Mouse (Mus musculus) E14TG2a.4 (cell line): ENCODE results near the gene Tmem121b.

Experiments used
- H3K27me3 ChIP-seq: 2 replicates; pipeline ENCODE4 v1.6.1; 2014; ENCODE audit warnings: low read length, control low read depth; ENCODE audit not compliant: insufficient read depth
- H3K36me3 ChIP-seq: 2 replicates; pipeline ENCODE4 v1.6.1; 2014; ENCODE audit warnings: low read length, control low read depth; ENCODE audit not compliant: insufficient read depth
- H3K4me1 ChIP-seq: replicated peaks from 2 replicates; pipeline ENCODE4 v1.6.1; 2014; ENCODE audit warnings: low read depth, low read length, control low read depth
- H3K4me3 ChIP-seq: replicated peaks from 2 replicates; pipeline ENCODE4 v1.5.1; 2014; ENCODE audit warnings: mild to moderate bottlenecking, low read length
- H3K9me3 ChIP-seq: 2 replicates; pipeline ENCODE4 v1.6.1; 2014; ENCODE audit warnings: low read length, control low read depth
- CTCF ChIP-seq: conservative IDR thresholded peaks from 2 replicates; pipeline ENCODE4 v1.5.1; 2014; ENCODE audit warnings: low read length
- NANOG ChIP-seq: IDR thresholded peaks from 2 replicates; pipeline ENCODE4 v1.6.1; 2014; ENCODE audit warnings: borderline replicate concordance, low read length, mixed read lengths
- POU5F1 ChIP-seq: IDR thresholded peaks from 2 replicates; pipeline ENCODE4 v1.6.1; 2014; ENCODE audit warnings: low read length, borderline replicate concordance

Tmem121b gene

DNA sequence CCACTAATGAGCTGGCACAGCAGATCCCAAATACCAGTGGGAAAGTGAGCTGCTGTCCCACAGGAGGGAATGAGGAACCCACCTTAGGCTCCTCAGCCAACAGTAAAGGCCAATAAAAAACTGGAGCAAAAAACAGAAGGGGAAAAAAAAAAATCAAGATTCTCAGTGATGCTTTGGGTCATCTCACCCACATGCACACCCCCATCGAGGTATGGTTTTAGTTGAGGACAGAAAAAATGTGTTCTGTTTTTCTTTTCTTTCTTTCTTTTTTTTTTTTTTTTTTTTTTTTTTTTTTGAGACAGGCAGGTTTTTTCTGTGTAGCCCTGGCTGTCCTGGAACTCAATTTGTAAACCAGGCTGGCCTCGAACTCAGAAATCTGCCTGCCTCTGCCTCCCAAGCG lies 40.1 kb downstream of the Tmem121b start:
- Histone ChIP-seq H3K4me1 (peaks cover 10% of the 10 kb centered on the region), H3K27me3 (peaks cover 20% of the 10 kb centered on the region), H3K4me3 (no peak overlapping the region), H3K9me3 (no peaks in the 10 kb centered on the region), H3K36me3 (no peaks in the 10 kb centered on the region)
- TF ChIP-seq CTCF (no peak), POU5F1 (no peak), NANOG (no peak)

DNA sequence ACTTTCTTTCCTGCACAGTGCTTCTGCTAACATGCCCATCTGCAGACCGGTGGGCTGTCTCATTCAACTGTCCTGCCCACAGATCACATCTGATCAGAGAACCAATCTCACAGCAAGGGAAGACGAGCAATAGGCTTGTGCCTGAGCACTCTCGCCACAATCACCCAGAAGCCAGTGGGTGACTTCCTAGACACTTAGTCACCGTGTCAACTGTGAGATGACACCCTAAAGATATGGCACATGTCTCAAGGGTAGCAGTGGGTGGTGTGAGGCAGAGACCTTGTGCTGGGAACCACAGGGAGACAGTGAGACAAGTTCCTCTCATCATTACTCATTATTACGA lies 40.5 kb downstream of the Tmem121b start:
- TF ChIP-seq CTCF (no peak), NANOG (no peak), POU5F1 (no peak)
- Histone ChIP-seq H3K36me3 (no peaks in the 10 kb centered on the region), H3K4me1 (peaks cover 10% of the 10 kb centered on the region), H3K27me3 (peaks cover 20% of the 10 kb centered on the region), H3K9me3 (no peaks in the 10 kb centered on the region), H3K4me3 (no peak overlapping the region)

DNA sequence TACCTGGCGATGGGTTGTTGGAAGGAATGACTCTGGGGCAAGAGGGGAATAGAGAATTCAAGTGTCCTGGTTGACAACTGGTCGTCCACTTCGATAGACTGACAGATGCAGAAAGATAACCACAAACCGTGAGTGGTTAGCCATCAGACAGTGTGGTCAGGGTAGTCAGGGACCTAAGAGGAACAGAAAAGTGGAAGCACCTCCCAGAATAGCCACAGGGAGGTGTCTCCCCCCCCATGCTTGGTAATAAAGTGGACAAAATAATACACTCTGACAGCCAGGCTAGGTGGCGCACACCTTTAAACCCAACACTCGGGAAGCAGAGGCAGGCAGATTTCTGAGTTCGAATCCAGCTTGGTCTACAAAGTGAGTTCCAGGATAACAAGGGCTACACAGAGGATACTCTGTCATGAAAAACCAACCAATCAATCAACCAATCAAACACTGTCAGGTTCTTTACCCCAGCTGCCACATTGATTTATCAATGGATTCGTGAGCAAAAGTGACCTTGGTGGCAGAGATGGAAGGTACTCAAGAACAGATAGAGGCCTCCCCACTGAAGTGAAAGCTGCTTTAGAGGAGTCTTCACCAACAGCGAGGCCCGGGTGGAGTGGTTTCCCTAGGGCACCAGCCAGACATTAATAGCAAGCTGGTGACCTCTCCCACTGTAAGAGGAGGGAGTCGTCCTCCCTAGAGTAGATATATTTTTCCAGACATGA lies 41.1 kb downstream of the Tmem121b start:
- no peaks in the 10 kb centered on the region for H3K36me3 ChIP-seq
- H3K4me3 ChIP-seq = no peak overlapping the region
- peaks cover 10% of the 10 kb centered on the region for H3K4me1 ChIP-seq

DNA sequence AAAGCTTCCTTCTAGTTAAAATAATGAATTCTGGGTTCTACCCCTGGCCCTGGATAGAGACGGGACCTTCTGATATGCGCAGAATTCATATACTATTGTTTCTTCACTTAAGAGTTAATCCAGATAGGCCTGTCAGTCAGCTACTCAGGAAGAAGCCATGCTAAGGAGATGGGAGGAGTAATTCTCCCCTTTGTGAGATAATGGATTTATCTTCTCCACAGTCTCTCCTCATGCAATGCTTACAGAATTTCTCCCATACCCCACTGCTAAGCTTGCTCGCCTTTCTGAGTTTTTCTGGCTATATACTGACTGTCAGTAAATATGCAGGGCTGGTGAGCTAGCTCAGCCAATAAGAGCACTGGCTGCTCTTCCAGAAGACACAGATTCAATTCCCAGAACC lies 43.4 kb downstream of the Tmem121b start:
- Histone ChIP-seq H3K27me3 (peaks cover 20% of the 10 kb centered on the region), H3K36me3 (no peaks in the 10 kb centered on the region), H3K4me1 (peaks cover 10% of the 10 kb centered on the region), H3K4me3 (no peak overlapping the region), H3K9me3 (no peaks in the 10 kb centered on the region)
- TF ChIP-seq NANOG (no peak), CTCF (no peak), POU5F1 (no peak)

More for the DNA sequence above, 41.1 kb downstream of the Tmem121b start:
- Histone ChIP-seq H3K27me3 (peaks cover 20% of the 10 kb centered on the region), H3K9me3 (no peaks in the 10 kb centered on the region)
- no peak for TF ChIP-seq POU5F1
- no peak for TF ChIP-seq CTCF
- TF ChIP-seq NANOG = no peak

DNA sequence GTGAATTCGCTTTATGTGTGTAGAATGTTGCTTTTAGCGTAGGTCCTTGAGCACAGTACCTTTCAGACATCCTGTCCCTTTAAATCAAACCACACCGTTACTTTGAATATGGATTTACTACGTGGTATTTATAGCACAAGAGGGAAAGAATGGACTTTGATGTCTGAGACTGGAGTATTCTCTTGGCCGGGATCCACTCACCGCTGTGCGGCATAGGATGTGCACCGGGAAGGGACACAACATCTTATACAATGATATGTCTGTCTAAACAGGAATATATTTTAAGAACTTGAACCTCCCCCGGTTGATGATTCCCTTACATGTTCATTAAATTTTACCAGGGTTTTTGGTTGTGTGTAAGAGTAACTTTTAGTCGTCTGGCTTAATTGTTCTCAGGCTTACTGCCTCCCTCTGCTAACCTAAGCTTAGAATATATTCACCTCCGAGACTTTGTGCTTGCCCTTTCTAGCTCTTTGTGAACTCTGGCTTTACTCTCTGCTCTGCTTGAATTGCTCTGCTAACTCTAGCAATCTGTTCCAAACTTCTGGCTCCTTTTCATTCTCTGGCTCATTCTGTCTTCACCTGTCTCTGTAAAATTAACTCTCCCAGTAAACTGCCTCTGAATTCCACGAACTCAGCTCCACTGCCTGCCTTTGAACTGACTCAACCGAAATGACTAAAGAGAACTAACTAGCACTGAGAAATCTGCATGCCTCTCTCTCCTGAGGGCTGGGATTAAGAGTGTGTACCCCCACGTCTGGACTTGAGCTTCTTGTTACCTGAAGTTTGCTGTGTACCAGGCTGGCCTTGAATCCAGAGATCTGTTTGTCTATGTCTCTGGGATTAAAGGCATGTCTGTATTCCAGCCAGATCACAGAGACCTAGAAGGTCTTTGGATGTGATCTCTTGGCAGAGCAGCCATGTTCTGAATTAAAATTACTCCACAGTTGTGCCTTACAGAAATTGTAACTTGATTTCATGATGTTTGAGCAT lies 49.9 kb downstream of the Tmem121b start:
- TF ChIP-seq NANOG = no peak
- no peak for TF ChIP-seq POU5F1
- TF ChIP-seq CTCF = no peak
- Histone ChIP-seq H3K9me3 (no peaks in the 10 kb centered on the region), H3K27me3 (no peaks in the 10 kb centered on the region), H3K4me1 (no peaks in the 10 kb centered on the region), H3K36me3 (peaks cover 43% of the 10 kb centered on the region), H3K4me3 (no peak overlapping the region)

DNA sequence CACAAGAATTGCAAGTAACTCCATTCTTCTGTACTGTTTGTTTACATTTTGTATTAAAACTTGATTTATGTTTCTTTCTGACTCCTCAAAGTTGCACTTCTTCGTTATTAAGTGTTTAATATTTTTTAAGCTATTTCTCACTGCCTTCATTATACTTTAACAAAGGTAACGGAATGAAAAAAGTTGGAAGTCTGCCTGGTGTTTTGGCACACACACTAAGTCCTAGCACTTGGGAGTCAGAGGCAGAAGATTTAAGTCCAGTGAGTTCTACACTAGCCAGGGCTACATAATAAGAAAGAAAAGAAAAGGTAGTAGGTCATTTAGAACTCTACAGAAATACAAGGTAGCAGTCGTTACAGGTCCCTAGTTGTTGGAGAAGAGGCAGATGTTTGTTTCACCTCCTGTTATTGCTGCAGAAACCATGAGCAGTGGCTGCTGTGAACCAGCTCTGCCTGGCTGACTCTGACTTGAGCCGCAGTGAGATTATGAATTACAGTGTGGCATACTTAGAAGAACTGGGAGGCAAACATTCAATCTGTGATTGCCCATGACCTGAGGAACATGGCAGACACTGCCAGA lies 51.3 kb downstream of the Tmem121b start:
- H3K27me3 ChIP-seq = no peaks in the 10 kb centered on the region
- no peaks in the 10 kb centered on the region for H3K4me1 ChIP-seq
- no peak for TF ChIP-seq CTCF
- no peak for TF ChIP-seq NANOG
- no peak for TF ChIP-seq POU5F1
- H3K36me3 ChIP-seq = peaks cover 55% of the 10 kb centered on the region
- H3K9me3 ChIP-seq = no peaks in the 10 kb centered on the region
- no peak overlapping the region for H3K4me3 ChIP-seq
